Mouse (Mus musculus): ENCODE measurements around the gene Hist2h2aa1.

DNA sequence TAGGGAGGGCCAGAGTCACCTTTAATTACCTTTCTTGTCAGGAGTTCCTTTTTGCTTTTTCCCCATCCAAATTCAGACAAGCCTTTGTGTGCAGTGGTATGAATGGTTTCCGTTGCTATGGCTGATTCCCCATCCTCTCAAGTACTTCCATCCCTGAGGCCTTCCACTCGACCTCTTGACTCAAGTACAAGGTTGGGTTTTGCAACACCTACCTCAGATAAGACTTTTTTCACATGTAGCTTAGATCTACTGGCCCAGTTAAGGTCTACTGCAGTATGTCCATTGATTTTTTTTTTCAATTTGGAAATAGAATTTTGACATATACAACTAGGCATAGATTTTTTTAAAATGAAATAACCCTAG lies 13.6 kb upstream of the Hist2h2aa1 start:
- TF ChIP-seq GATA1 (IDR thresholded peaks at IDR 0.05; ENCODE audit: borderline replicate concordance, low read length) (no peak), CTCF (IDR thresholded peaks at IDR 0.05; ENCODE audit: low read depth, low read length) (no peak)
